Mouse (Mus musculus): Measurements from ENCODE around the gene Stfa2l1. TPM values are rescaled to one million over a fixed set of nuclear protein-coding genes. Genes with fewer than 3 reads are reported as not detected.
"Not testable (repeated sequence)": the region's sequence is repeated elsewhere in the genome, so short reads cannot be mapped to it uniquely, and the experiment has no call there.

Gene Stfa2l1
- not detected for total RNA-seq (2022)

DNA sequence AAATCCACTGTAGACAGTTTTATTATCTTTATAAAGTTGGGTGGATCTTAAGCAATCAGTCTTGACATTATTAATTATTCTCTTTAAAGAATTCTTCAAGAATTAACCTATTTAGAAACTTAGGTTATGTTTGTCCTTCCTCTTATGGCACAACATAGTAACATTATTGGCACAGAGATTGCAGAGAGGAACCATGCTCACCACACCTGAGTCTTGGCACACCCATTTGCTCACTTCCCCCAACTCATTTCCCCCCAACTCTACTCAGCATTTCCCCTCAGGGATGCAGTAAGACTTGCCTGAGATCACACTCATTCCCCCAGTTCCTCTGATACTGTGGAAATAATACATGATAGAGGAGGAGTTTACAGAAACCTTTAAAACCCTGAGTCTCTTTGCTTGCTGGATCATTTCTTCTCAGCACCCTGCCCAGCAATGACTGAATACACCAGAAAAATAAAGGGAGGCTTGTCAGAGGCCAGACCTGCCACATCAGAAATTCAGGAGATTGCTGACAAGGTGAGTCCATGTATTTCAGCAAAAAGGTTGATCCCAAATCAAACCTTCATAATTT lies at the start of gene Stfa2l1:
Gene Stfa2l1, plus strand, starts transcription at position 410 of the 574 bp plus-strand sequence.
- DNase-seq: no peak

DNA sequence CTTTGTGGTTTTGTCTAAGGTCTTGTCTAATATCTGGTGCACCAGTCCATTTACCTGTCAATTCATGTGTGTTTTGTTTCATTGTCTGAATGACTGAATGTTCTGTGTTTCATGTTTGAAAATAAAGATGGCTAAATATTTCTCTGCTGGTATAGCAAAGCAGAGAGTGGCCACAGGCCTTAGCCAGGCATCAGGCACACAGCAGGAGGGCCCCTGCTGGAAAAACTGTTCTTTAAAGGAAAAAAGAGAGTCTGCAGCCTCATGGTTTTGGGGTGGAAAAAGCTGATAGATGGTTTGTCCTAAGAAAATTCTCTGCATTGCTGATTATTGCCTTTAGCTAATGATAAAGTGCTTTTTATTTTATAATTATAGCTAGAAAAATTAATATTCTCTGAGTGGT lies 45.1 kb upstream of the Stfa2l1 start:
- DNase-seq: not testable (repeated sequence)

DNA sequence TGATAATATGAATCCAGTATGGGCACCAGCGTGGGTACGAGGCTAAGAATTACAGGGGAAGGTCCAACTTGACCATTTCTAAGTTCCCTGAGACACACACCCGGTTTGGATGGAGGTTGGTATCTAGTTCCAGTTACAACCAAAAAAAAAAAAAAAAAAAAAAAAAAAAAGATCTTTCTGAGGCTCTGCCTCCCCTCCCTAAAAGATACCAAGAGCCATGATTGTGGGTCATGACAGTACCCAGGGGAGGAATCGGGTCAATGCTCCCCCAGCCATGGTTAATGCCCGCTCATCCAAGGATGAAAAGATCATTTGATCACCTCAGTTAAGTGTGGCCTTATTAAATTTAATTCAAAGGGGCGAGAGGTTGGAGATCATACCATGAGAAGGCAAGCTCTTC lies 40.9 kb upstream of the Stfa2l1 start:
- not testable (repeated sequence) for DNase-seq

DNA sequence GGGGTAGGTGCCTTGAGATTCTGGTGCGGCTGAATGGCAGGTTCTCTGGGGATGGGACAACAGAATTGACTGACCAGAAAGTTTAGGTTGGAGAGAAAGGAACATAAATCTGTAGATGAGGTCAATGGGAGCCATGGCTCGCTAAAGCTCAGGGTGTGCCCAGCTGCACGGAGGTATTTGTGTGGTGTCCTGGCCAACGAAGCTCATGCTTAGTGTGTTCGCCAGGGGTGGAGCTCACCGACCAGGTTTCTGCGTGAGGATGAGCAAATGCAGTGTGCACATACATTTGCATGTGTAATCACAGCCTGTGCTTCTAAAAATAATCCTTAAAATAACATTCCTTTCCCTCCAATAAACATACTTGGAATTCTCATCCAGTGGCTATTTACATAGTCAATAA lies 28.5 kb upstream of the Stfa2l1 start:
- no peak for DNase-seq

DNA sequence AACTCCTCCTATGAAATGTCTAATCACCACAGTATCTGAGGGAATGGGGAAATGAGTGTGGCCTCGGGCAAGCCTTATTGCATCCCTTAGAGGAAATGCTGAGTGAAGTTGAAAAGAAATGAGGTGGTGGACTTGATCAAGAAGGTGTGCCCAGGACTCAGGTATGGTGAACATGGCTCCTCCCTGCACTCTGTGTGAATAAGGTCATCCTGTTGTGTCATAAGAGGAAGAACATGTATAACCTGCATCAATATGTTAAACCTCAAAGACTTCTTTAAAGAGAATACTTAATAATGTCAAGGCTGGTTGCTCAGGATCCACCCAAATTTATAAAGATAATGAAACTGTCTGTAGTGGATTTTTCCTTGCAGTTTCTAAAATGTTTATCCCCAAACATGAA lies 25.5 kb upstream of the Stfa2l1 start, which contains the start of gene Csta1:
Gene Csta1, minus strand, starts transcription at position 101 of the 400 bp plus-strand sequence.
- DNase-seq: no peak

DNA sequence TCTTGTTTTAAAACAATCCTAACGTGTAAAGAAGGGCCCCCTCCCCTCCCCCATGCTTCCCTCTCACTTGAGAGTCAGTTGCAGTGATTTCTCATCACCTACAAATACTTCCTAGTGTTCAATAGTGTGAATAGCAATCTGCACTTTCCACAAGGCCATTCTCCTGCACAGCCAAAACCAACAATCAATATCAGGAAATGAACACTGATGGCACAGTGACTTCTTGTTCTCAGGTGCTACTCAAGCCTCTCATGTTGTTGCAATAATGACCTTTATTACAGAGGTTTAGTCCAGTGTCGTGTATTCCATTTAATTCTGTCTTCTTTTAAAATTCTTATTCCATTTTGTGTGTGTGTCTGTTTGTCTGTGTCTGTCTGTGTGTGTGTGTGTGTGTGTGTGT lies 18.4 kb upstream of the Stfa2l1 start:
- DNase-seq: no peak

DNA sequence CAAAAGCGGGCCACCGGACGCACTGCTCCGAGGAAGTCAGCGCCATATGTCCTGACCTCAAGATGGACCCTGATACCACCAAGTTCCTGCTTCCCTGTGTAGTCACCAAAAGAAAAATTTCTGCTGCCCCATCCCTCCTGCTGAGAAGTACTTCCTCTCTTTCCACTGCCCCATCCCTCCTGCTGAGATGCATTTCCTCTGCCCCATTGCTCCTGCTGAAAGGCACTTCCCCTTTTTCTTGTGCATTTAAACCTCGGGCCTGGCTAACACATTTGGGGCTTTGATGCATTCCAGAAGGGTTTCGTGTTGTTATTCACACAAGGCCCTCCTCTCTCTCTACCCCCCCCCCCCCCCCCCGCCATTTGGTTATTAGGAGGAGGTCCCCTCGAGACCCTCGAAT lies 11.2 kb downstream of the Stfa2l1 start:
- not testable (repeated sequence) for DNase-seq

DNA sequence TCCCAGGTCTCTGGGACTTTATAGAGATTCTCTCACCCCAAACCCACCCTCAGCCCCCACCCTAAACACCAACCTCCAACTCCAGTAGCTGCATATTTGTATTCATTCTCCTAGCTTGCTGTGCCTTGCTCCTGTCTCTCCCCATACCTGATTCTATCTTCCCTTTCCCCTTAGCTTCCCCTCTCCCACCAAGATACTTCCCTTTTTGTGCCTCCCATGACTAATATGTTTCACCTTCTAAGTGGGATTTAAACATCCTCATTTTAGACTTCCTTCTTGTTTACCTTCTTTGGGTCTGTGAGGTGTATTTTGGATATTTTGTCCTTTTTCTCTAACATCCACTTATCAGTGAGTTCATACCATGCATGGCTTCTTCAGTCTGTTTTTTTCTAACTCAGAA lies 19.5 kb downstream of the Stfa2l1 start:
- DNase-seq: no peak

DNA sequence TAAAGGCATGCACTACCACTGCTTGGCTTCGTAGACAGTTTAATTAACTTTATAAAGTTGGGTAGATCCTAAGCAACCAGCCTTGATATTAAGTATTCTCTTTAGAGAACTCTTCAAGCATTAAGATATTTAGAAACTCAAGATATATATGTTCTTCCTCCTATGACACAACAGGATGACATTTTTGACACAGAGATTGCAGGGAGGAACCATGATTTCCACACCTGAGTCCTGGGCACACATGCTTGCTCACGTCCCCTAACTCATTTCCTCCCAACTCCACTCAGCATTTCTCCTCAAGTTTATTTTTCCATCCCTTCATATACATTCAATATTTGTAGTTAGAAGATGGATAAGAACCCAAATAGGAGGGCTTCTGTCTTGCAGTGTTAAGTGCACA lies 23.3 kb downstream of the Stfa2l1 start:
- DNase-seq: no peak

DNA sequence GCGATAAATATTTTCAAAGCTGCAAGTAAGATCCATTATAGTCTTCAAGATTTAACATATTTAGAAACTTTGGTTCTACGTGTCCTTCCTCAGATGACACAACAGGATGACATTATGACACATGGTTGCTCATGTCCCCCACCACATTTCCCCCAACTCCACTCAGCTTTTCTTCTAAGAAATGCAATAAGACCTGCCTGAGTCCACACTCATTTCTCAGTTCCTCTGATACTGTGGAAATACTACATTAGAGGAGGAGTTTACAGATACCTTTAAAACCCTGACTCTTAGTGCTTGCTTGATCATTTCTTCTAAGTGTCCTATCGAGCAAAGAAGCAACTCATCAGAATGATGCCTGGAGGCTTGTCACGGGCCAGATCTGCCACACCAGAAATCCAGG lies 27.3 kb downstream of the Stfa2l1 start, which contains the start of gene Gm5483:
Gene Gm5483, plus strand, starts transcription at position 301 of the 400 bp plus-strand sequence.
- not testable (repeated sequence) for DNase-seq

DNA sequence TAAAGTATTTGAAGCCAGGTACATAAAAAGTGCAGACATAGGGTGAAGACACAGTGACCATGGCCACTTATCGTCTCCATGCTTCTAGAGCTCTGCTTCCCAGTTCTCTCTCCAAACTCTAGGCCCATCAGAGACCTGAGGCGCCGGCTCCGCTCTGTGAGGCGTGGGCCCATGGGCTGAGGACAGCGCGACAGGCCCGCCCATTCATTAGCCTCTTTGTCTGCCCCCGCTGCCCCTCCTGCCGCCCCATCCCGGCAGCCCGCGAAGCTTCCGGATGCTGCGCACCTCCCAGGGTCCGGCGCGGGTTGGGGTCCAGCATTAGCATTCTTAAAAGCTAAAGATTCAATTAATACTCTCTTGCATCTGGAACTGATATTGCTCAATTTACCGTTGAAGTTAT lies 42.6 kb downstream of the Stfa2l1 start:
- no peak for DNase-seq

DNA sequence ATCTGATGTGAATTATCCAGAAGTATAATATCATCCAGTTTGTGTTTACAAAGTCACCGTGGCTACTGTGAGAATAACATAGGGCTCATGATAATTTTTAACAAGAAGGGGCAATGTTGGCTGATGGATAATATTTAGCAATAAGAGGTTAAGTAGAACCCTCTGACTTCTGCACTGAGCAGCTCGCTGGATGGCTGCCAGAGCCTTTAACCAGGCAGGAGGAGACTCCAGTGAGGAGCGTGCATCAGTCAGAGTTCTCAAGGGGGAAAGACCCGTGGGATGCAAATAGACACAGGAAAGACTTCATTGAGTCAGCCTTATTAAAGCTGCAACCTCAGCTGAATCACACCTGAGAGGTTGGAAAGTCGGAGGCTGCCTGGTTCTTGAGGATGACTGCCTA lies 47.2 kb downstream of the Stfa2l1 start:
- no peak for DNase-seq

DNA sequence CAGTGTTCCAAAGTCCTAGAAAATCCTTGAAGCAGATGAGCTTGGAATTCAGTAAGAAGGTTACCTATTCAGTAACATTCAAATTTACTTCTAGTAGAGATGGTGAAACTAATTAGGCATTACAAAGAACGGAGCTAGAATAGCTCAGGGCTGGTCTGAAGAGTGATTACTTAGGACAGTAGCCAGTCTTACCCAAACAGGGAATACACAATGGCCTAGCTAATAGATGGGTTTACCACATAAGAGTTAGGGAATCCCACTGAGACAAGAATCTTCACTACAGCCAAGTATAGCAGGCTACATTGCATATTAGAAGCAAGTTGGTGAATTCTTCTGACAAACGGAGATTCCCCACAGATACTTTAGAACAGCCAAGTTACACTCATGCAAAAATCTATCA lies 49.1 kb downstream of the Stfa2l1 start:
- DNase-seq: not testable (repeated sequence)

DNA sequence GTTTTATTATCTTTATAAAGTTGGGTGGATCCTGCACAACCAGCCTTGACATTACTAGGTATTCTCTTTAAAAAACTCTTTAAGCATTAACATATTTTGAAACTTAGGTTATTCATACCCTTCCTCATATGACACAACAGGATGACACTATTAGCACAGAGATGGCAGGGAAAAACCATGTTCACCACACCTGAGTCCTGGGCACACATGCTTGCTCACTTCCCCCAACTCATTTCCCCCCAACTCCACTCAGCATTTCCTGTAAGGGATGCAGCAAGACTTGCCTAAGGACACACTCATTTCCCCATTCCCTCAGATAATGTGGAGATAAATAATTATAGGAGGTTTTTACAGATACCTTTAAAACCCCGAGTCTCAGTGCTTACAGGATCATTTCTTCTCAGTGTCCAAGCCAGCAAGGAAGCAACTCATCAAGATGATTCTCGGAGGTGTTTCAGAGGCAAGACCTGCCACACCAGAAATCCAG lies 53.4 kb downstream of the Stfa2l1 start, which contains the start of gene Gm5416:
Gene Gm5416, plus strand, starts transcription at position 437 of the 487 bp plus-strand sequence.
- no peak for DNase-seq

Other genes starting within 250 kb of the Stfa2l1 start
- gene Parp9, start 218.3 kb upstream of the Stfa2l1 start, total RNA-seq (2022): 10 to 100 TPM; 13.3 to 19.8 (median 15.6) TPM
- 10 to 100 TPM in 2 of 4 experiments, 1 to 10 TPM in 2; 8.2 to 14.3 (median 11.2) TPM for gene Dtx3l, start 217.7 kb upstream of the Stfa2l1 start, total RNA-seq (2022)
- 10 to 100 TPM; 63.4 to 91.0 (median 68.9) TPM for gene Kpna1, start 178.1 kb upstream of the Stfa2l1 start, total RNA-seq (2022)
- 1 to 10 TPM; 4.2 to 6.8 (median 5.3) TPM for gene Wdr5b, start 115.6 kb upstream of the Stfa2l1 start, total RNA-seq (2022)
- 100 to 1,000 TPM; 117 to 219 (median 160) TPM for gene Fam162a, start 85.2 kb upstream of the Stfa2l1 start, total RNA-seq (2022)
- gene Ccdc58, start 85.1 kb upstream of the Stfa2l1 start, total RNA-seq (2022): 10 to 100 TPM; 36.2 to 57.5 (median 40.1) TPM
- gene Csta1, start 25.6 kb upstream of the Stfa2l1 start, total RNA-seq (2022): not detected
- not detected for gene Gm5483, start 27.4 kb downstream of the Stfa2l1 start, total RNA-seq (2022)
- not detected for gene Gm5416, start 53.6 kb downstream of the Stfa2l1 start, total RNA-seq (2022)
- gene 2010005H15Rik, start 64.7 kb downstream of the Stfa2l1 start, total RNA-seq (2022): 1 to 10 TPM in 1 of 4 experiments, not detected in 3; 8.1 TPM
- gene Stfa1, start 120.1 kb downstream of the Stfa2l1 start, total RNA-seq (2022): not detected
- gene BC117090, start 177.5 kb downstream of the Stfa2l1 start, total RNA-seq (2022): not detected
- not detected for gene BC100530, start 210.9 kb downstream of the Stfa2l1 start, total RNA-seq (2022)

All from adrenal gland, adult 8-10 months (tissue).